Mouse (Mus musculus): Measurements from ENCODE around the gene Lrrc8a. TPM values are rescaled to one million over a fixed set of nuclear protein-coding genes. Genes with fewer than 3 reads are reported as not detected.
A peak's percentile ranks its signal among the peaks of the same experiment; 100 is the strongest.

The Lrrc8a gene
- polyA plus RNA-seq, 1 experiment from 2014 or later: 58.2 TPM

DNA sequence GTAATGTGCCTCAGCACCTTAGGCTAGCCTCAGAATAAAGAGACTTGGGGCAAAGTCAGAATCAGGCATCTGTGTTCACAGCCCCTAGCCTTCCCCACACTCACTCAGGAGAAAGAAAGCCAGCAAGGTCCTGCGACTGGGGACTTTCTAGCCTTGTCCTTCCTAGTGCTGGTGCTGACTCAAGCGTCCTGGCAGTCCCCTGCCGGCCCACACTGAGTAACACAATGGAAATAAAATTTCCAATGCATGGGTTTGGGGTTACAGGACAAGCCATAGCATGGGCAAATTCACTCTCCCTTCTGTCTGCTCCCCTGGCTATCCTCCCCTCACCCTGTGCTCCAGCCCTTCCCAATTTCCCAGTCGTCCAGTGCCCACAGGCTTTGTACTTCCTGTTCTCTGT, 30.9 kb downstream of the Lrrc8a start:
- H3K4me2 ChIP-seq (ENCODE audit: low read depth, severe bottlenecking): no peak overlapping the region
- no peak for DNase-seq (ENCODE audit: low spot score)
- peaks cover 14% of the 10 kb centered on the region for H3K4me1 ChIP-seq (ENCODE audit: control insufficient read depth, insufficient read depth, low read length)
- H3K4me3 ChIP-seq (ENCODE audit: low read depth, low read length): no peak overlapping the region
- ATAC-seq (ENCODE audit: insufficient number of reproducible peaks, low FRiP score, low TSS enrichment, low read depth): no peak
- no peak overlapping the region for H3K27ac ChIP-seq (replicated peaks; ENCODE audit: low read depth, low read length)
- 56% methylated on average over 4 of the region's 4 CpGs for WGBS
- H3K36me3 ChIP-seq (ENCODE audit: control insufficient read depth, insufficient read depth, low read length): peaks cover under 1% of the 10 kb centered on the region
- no peak overlapping the region for H3K9ac ChIP-seq (ENCODE audit: low read length)
- H3K27me3 ChIP-seq (ENCODE audit: control insufficient read depth, insufficient read depth, low read length): no peaks in the 10 kb centered on the region
- H3K9me3 ChIP-seq (ENCODE audit: control insufficient read depth, low read length): no peaks in the 10 kb centered on the region

DNA sequence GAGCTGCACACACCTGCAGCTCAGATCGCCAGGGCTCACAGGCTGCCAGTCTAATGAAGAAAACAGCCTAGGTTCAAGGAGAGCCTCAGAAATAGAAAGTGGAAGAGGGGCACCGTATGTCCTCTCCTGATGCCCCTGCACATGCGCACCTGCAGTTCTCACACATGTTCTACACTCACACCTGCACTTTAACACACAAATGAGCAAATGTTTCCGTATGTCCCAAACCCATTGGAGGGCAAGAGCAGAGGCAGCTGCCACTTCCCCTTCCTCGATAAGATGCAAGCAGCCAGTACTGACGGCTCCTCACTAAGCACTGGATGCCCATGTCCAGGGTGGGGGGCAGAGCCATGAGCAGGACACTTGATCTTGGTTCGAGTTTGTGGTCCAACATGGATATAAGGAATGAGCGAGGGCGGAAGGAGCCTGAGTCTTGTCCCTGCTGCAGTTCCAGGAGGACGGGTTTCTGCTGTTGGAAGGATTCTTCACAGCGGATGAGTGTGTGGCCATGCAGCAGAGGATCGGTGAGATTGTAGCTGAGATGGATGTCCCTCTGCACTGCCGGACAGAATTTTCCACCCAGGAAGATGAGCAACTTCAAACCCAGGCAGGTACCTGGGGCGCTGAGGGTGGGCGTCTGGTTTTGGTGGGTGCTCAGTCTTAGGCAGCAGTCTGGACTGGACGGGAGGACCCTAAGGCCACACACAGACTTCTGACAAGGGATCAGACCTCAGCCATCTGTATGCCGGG, 31.9 kb downstream of the Lrrc8a start:
- H3K9me3 ChIP-seq (ENCODE audit: control insufficient read depth, low read length): no peaks in the 10 kb centered on the region
- H3K4me2 ChIP-seq (ENCODE audit: low read depth, severe bottlenecking): no peak overlapping the region
- H3K9ac ChIP-seq (ENCODE audit: low read length): no peak overlapping the region
- ATAC-seq (ENCODE audit: insufficient number of reproducible peaks, low FRiP score, low TSS enrichment, low read depth): no peak
- no peak for DNase-seq (ENCODE audit: low spot score)
- H3K27ac ChIP-seq (replicated peaks; ENCODE audit: low read depth, low read length): no peak overlapping the region
- H3K27me3 ChIP-seq (ENCODE audit: control insufficient read depth, insufficient read depth, low read length): no peaks in the 10 kb centered on the region
- H3K36me3 ChIP-seq (ENCODE audit: control insufficient read depth, insufficient read depth, low read length): no peaks in the 10 kb centered on the region
- 92% methylated on average over 17 of the region's 17 CpGs for WGBS
- no peak overlapping the region for H3K4me3 ChIP-seq (ENCODE audit: low read depth, low read length)
- H3K4me1 ChIP-seq (ENCODE audit: control insufficient read depth, insufficient read depth, low read length): peaks cover 14% of the 10 kb centered on the region

DNA sequence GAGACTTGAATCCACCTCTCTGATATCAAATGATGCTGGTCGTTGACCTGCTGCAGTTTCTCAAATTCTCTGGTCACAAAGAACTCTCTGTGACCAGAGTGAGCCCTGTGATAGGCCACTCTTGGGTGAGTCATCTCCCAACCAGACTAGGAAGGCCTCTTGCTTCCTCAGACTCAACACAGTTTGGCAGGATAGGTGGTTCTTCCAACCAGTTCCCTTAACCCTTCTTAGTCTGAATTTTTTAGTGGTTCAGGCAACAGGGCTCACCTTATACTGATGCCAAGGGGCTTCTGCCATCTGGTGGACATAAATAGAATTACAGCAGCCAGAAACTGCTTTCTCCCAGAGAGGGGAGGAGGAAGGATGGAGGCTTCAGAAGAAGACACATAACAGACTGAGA, 32.6 kb downstream of the Lrrc8a start:
- H3K4me2 ChIP-seq (ENCODE audit: low read depth, severe bottlenecking): no peak overlapping the region
- no peaks in the 10 kb centered on the region for H3K36me3 ChIP-seq (ENCODE audit: control insufficient read depth, insufficient read depth, low read length)
- H3K4me1 ChIP-seq (ENCODE audit: control insufficient read depth, insufficient read depth, low read length): peaks cover 9% of the 10 kb centered on the region
- DNase-seq (ENCODE audit: low spot score) (peak; percentile 53), ATAC-seq (ENCODE audit: insufficient number of reproducible peaks, low FRiP score, low TSS enrichment, low read depth) (no peak)
- H3K27me3 ChIP-seq (ENCODE audit: control insufficient read depth, insufficient read depth, low read length): no peaks in the 10 kb centered on the region
- 59% methylated on average over 1 of the region's 1 CpGs for WGBS
- no peaks in the 10 kb centered on the region for H3K9me3 ChIP-seq (ENCODE audit: control insufficient read depth, low read length)
- H3K27ac ChIP-seq (replicated peaks; ENCODE audit: low read depth, low read length): no peak overlapping the region
- H3K4me3 ChIP-seq (ENCODE audit: low read depth, low read length): no peak overlapping the region
- H3K9ac ChIP-seq (ENCODE audit: low read length): no peak overlapping the region

DNA sequence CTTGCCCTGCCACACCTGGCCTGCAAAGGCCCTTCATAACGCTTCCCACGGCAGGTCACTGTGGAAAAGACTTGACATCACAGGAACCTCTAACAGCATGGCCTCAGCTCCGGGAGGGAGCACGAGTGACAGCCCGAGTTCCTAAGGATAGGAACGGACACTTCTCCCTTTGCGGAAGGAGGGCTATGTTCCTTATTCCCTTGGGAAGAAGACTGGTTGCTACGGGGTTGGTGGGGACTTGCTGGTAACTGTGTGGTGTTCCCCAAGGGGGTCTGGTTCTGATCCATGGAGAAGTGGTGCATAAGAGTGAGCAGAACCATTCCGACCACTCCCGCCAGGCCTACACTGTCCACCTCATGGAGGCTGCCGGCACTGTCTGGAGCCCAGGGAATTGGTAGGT, 43.2 kb downstream of the Lrrc8a start, which contains the start of gene Gm28038:
Gene Gm28038 (plus strand): TSS at position 301 of the 400 bp plus-strand sequence.
- 90% methylated on average over 11 of the region's 11 CpGs for WGBS
- Histone ChIP-seq H3K36me3 (ENCODE audit: control insufficient read depth, insufficient read depth, low read length) (no peaks in the 10 kb centered on the region), H3K4me3 (ENCODE audit: low read depth, low read length) (no peak within 1 kb of the TSS), H3K27ac (replicated peaks; ENCODE audit: low read depth, low read length) (no peak within 1 kb of the TSS), H3K27me3 (ENCODE audit: control insufficient read depth, insufficient read depth, low read length) (no peaks in the 10 kb centered on the region), H3K9me3 (ENCODE audit: control insufficient read depth, low read length) (no peaks in the 10 kb centered on the region), H3K4me2 (ENCODE audit: low read depth, severe bottlenecking) (no peak within 1 kb of the TSS), H3K9ac (ENCODE audit: low read length) (no peak within 1 kb of the TSS), H3K4me1 (ENCODE audit: control insufficient read depth, insufficient read depth, low read length) (peaks cover 5% of the 10 kb centered on the region)
- no peak for DNase-seq (ENCODE audit: low spot score)
- ATAC-seq (ENCODE audit: insufficient number of reproducible peaks, low FRiP score, low TSS enrichment, low read depth): no peak

DNA sequence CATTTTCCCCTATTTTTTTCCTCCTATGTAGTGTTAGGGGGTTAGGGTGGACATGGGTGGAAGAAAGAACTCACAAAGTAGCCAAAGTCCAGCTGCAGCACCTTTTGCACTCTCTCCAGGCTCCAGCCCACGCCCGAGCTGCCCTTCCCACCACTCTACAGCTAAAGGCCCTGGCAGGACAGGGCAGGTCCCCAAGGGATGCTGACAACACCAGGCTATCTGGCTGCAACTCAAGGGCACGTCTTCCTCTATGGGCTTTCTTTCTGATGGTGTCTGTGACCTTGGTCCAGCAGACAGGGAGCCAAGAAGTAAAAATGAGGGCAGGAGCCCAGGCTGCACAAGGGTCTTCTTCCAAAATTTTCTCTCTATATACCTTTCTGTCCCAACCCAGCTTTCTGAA, 44.1 kb downstream of the Lrrc8a start:
- WGBS: 93% methylated on average over 3 of the region's 3 CpGs
- Histone ChIP-seq H3K9ac (ENCODE audit: low read length) (no peak overlapping the region), H3K27ac (replicated peaks; ENCODE audit: low read depth, low read length) (no peak overlapping the region), H3K4me1 (ENCODE audit: control insufficient read depth, insufficient read depth, low read length) (peaks cover 5% of the 10 kb centered on the region), H3K27me3 (ENCODE audit: control insufficient read depth, insufficient read depth, low read length) (no peaks in the 10 kb centered on the region), H3K4me3 (ENCODE audit: low read depth, low read length) (no peak overlapping the region), H3K4me2 (ENCODE audit: low read depth, severe bottlenecking) (no peak overlapping the region), H3K9me3 (ENCODE audit: control insufficient read depth, low read length) (no peaks in the 10 kb centered on the region), H3K36me3 (ENCODE audit: control insufficient read depth, insufficient read depth, low read length) (no peaks in the 10 kb centered on the region)
- ATAC-seq (ENCODE audit: insufficient number of reproducible peaks, low FRiP score, low TSS enrichment, low read depth) (no peak), DNase-seq (ENCODE audit: low spot score) (no peak)

DNA sequence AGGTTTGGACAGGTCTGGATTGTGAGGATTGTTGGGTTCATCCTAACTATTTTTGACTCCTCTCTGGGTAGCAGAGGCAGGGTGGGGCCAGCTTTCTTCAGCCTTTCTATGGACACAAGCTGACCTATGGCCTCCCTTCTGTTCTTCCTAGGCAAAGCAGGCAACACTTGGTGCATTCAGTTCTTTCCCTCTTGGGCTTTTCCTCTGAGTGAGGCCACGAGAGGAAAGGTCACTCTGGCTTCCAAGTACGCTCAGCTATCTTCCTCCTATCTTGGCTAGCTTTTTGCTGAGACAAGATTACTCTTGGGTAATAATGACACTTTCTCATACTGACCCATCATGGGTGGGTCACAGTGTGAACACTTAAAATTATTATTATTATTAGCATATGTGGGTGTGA, 45.7 kb downstream of the Lrrc8a start:
- Histone ChIP-seq H3K9ac (ENCODE audit: low read length) (no peak overlapping the region), H3K36me3 (ENCODE audit: control insufficient read depth, insufficient read depth, low read length) (no peaks in the 10 kb centered on the region), H3K4me1 (ENCODE audit: control insufficient read depth, insufficient read depth, low read length) (peaks cover 13% of the 10 kb centered on the region), H3K9me3 (ENCODE audit: control insufficient read depth, low read length) (no peaks in the 10 kb centered on the region), H3K27ac (replicated peaks; ENCODE audit: low read depth, low read length) (no peak overlapping the region), H3K4me3 (ENCODE audit: low read depth, low read length) (no peak overlapping the region), H3K4me2 (ENCODE audit: low read depth, severe bottlenecking) (no peak overlapping the region), H3K27me3 (ENCODE audit: control insufficient read depth, insufficient read depth, low read length) (no peaks in the 10 kb centered on the region)
- DNase-seq (ENCODE audit: low spot score) (no peak), ATAC-seq (ENCODE audit: insufficient number of reproducible peaks, low FRiP score, low TSS enrichment, low read depth) (no peak)
- 95% methylated on average over 2 of the region's 2 CpGs for WGBS

DNA sequence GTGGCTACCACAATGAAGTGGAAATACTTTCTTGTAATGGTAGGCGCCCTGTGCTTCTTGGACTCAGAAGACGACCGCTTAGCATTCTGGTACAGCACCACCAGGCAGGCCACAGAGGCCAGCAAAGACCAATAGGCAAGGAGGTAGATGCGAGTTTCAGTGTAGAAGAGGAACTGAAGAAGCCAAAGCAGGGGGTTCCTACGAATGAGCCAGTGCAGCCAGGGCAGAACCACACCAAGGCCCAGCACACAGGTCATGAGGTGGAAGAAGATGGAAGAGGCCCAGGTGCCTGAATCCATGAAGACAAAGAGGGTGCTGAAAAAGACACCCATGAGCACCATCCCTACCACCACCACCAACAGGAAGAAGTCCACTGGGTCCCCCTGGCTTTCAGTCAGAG, 47.5 kb downstream of the Lrrc8a start:
- DNase-seq (ENCODE audit: low spot score): no peak
- Histone ChIP-seq H3K4me1 (ENCODE audit: control insufficient read depth, insufficient read depth, low read length) (peaks cover 13% of the 10 kb centered on the region), H3K4me2 (ENCODE audit: low read depth, severe bottlenecking) (peak overlapping the region; percentile 75), H3K36me3 (ENCODE audit: control insufficient read depth, insufficient read depth, low read length) (0 out of 2 replicates have a peak, but pooled peaks cover 2% of the 10 kb centered on the region), H3K27me3 (ENCODE audit: control insufficient read depth, insufficient read depth, low read length) (no peaks in the 10 kb centered on the region), H3K4me3 (ENCODE audit: low read depth, low read length) (peak overlapping the region; percentile 84), H3K27ac (replicated peaks; ENCODE audit: low read depth, low read length) (no peak overlapping the region), H3K9ac (ENCODE audit: low read length) (no peak overlapping the region; the same call in 1 of the 2 replicates), H3K9me3 (ENCODE audit: control insufficient read depth, low read length) (no peaks in the 10 kb centered on the region)
- WGBS: 93% methylated on average over 5 of the region's 5 CpGs
- no peak for ATAC-seq (ENCODE audit: insufficient number of reproducible peaks, low FRiP score, low TSS enrichment, low read depth)

DNA sequence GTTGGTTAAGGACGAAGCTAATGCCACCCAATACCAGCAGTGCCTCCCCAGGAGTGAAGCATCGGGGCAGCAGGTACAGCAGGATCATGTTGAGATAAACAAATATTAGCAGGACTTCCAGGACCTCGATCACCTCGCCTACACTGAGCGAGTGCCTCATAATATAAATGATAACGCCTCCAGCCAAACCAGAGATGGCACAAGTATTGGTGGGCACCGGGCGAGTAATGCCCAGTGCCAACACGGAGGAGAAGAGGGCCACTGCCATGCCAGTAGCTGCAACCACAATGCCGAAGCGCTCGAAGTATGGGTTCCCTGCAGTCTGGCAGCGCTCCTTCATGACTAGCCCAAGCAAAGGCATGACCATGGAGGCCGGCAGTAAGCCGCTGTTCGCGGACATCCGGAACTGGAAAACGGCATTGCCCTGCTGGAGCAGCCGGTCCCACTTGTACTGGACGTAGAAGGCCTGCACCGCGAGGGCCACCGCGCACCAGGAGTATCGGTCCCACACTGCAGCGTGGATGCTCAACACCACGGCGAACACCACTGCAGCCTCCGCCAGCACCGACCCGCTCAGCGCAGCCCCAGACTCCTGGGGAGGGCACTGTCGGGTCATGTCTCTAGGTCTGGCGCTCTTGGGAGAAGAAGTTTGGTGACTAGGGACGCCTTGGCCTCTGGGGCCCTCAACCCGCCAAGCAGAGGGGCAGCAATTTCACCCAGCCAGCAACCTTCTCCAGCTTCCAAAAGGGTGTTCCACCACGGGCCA, 48.1 kb downstream of the Lrrc8a start:
- H3K9me3 ChIP-seq (ENCODE audit: control insufficient read depth, low read length): no peaks in the 10 kb centered on the region
- 0 out of 2 replicates have a peak, but pooled peaks cover 2% of the 10 kb centered on the region for H3K36me3 ChIP-seq (ENCODE audit: control insufficient read depth, insufficient read depth, low read length)
- no peak overlapping the region for H3K27ac ChIP-seq (replicated peaks; ENCODE audit: low read depth, low read length)
- 16% methylated on average over 38 of the region's 38 CpGs for WGBS
- peak overlapping the region; percentile 9 for H3K9ac ChIP-seq (ENCODE audit: low read length)
- peak; percentile 45 for ATAC-seq (ENCODE audit: insufficient number of reproducible peaks, low FRiP score, low TSS enrichment, low read depth)
- peak overlapping the region; percentile 84 for H3K4me3 ChIP-seq (ENCODE audit: low read depth, low read length)
- H3K4me1 ChIP-seq (ENCODE audit: control insufficient read depth, insufficient read depth, low read length): peaks cover 13% of the 10 kb centered on the region
- no peak for DNase-seq (ENCODE audit: low spot score)
- H3K27me3 ChIP-seq (ENCODE audit: control insufficient read depth, insufficient read depth, low read length): no peaks in the 10 kb centered on the region
- H3K4me2 ChIP-seq (ENCODE audit: low read depth, severe bottlenecking): peak overlapping the region; percentile 75
